Mouse (Mus musculus) MEL (cell line): ENCODE results near the gene Snd1. TPM values are rescaled to one million over a fixed set of nuclear protein-coding genes. Genes with fewer than 3 reads are reported as not detected.
A peak's percentile ranks its signal among the peaks of the same experiment; 100 is the strongest.

ENCODE experiments used
- DNase-seq: peaks from one replicate; pipeline ENCODE4 v3.0.0; 2011; ENCODE audit warnings: low read depth, low spot score
- H3K27ac ChIP-seq: 2 replicates; pipeline ENCODE4 v1.5.1; 2012; ENCODE audit warnings: low read depth, mild to moderate bottlenecking, control low read depth, low read length, moderate library complexity; ENCODE audit not compliant: control insufficient read depth
- H3K27me3 ChIP-seq, 2 experiments: fragments of 150-350 bp in 1 of 2; sonication (generic) in 1 of 2; 2 replicates each; pipeline ENCODE4 v1.6.1; 2012; ENCODE audit warnings: low read length in 2 of 2, mild to moderate bottlenecking in 2 of 2, improper control_type of control experiment in 1 of 2, moderate library complexity in 1 of 2; ENCODE audit not compliant: insufficient read depth in 2 of 2, control insufficient read depth in 1 of 2
- H3K36me3 ChIP-seq, 2 experiments: 2 replicates each; pipeline ENCODE4 v1.6.1; 2012 to 2014; ENCODE audit warnings: low read length in 2 of 2, improper control_type of control experiment in 1 of 2, inconsistent platforms in 1 of 2, mild to moderate bottlenecking in 1 of 2; ENCODE audit not compliant: insufficient read depth in 2 of 2, control insufficient read depth in 1 of 2
- H3K4me1 ChIP-seq, 2 experiments: fragments of 150-350 bp in 1 of 2; sonication (generic) in 1 of 2; 2 replicates each; pipeline ENCODE4 v1.6.1; 2012; ENCODE audit warnings: low read length in 2 of 2, improper control_type of control experiment in 1 of 2, mild to moderate bottlenecking in 1 of 2; ENCODE audit not compliant: insufficient read depth in 2 of 2, control insufficient read depth in 1 of 2
- H3K4me3 ChIP-seq, 2 experiments: fragments of 150-350 bp in 1 of 2; sonication (generic) in 1 of 2; 2 replicates each; pipeline ENCODE4 v1.5.1; 2012; ENCODE audit warnings: low read depth in 2 of 2, low read length in 2 of 2, mild to moderate bottlenecking in 2 of 2, moderate library complexity in 2 of 2, control low read depth in 1 of 2, improper control_type of control experiment in 1 of 2; ENCODE audit not compliant: control insufficient read depth in 1 of 2, insufficient read depth in 1 of 2
- H3K79me2 ChIP-seq: 2 replicates; pipeline ENCODE4 v1.6.1; 2012; ENCODE audit warnings: mild to moderate bottlenecking, low read length, moderate library complexity; ENCODE audit not compliant: control insufficient read depth, poor library complexity, insufficient read depth
- H3K9ac ChIP-seq: 2 replicates; pipeline ENCODE4 v1.6.1; 2012; ENCODE audit warnings: low read depth, mild to moderate bottlenecking, control low read depth, low read length, moderate library complexity; ENCODE audit not compliant: control insufficient read depth, poor library complexity, severe bottlenecking
- H3K9me3 ChIP-seq: fragments of 150-350 bp; sonication (generic); replicated peaks from 2 replicates; pipeline ENCODE4 v1.6.1; 2012; ENCODE audit warnings: mild to moderate bottlenecking, low read length, improper control_type of control experiment, moderate library complexity; ENCODE audit not compliant: insufficient read depth
- BHLHE40 ChIP-seq: IDR thresholded peaks from 2 replicates; pipeline ENCODE4 v1.6.1; 2012; ENCODE audit warnings: low read depth, mild to moderate bottlenecking, inconsistent platforms, low read length, improper control_type of control experiment, borderline replicate concordance
- CHD1 ChIP-seq: IDR thresholded peaks from 2 replicates; pipeline ENCODE4 v1.6.1; 2012; ENCODE audit warnings: low read depth, mild to moderate bottlenecking, inconsistent platforms, low read length, improper control_type of control experiment
- CHD2 ChIP-seq: IDR thresholded peaks from 2 replicates; pipeline ENCODE4 v1.6.1; 2011; ENCODE audit warnings: low read length, improper control_type of control experiment
- EP300 ChIP-seq, 2 experiments: IDR thresholded peaks; 2 replicates each; pipeline ENCODE4 v1.6.1; 2011; ENCODE audit warnings: improper control_type of control experiment in 2 of 2, low read length in 2 of 2, low read depth in 1 of 2, mild to moderate bottlenecking in 1 of 2
- ETS1 ChIP-seq: IDR thresholded peaks from 2 replicates; pipeline ENCODE4 v1.6.1; 2012; ENCODE audit warnings: low read depth, mild to moderate bottlenecking, inconsistent platforms, low read length, improper control_type of control experiment, moderate library complexity
- HCFC1 ChIP-seq: IDR thresholded peaks from 2 replicates; pipeline ENCODE4 v1.6.1; 2012; ENCODE audit warnings: low read depth, mild to moderate bottlenecking, inconsistent platforms, low read length, improper control_type of control experiment, moderate library complexity
- MAFK ChIP-seq: IDR thresholded peaks from 2 replicates; pipeline ENCODE4 v1.6.1; 2011; ENCODE audit warnings: low read depth, mild to moderate bottlenecking, low read length, improper control_type of control experiment, borderline replicate concordance
- MAX ChIP-seq: IDR thresholded peaks from 2 replicates; pipeline ENCODE4 v1.6.1; 2011; ENCODE audit warnings: low read length, improper control_type of control experiment
- MAZ ChIP-seq: IDR thresholded peaks from 2 replicates; pipeline ENCODE4 v1.6.1; 2012; ENCODE audit warnings: low read depth, mild to moderate bottlenecking, inconsistent platforms, low read length, improper control_type of control experiment
- MEF2A ChIP-seq: IDR thresholded peaks from 2 replicates; pipeline ENCODE4 v1.6.1; 2014; ENCODE audit warnings: low read depth, mild to moderate bottlenecking, inconsistent platforms, low read length, improper control_type of control experiment; ENCODE audit not compliant: poor library complexity, insufficient replicate concordance, severe bottlenecking; ENCODE audit errors: extremely low read depth
- NELFE ChIP-seq: IDR thresholded peaks from 2 replicates; pipeline ENCODE4 v1.6.1; 2011; ENCODE audit warnings: low read depth, low read length, improper control_type of control experiment
- NRF1 ChIP-seq: IDR thresholded peaks from 2 replicates; pipeline ENCODE4 v1.6.1; 2014; ENCODE audit warnings: low read depth, mild to moderate bottlenecking, inconsistent platforms, low read length, improper control_type of control experiment, moderate library complexity; ENCODE audit not compliant: poor library complexity, insufficient read depth, severe bottlenecking
- POLR2A ChIP-seq, 2 experiments: IDR thresholded peaks; 2 replicates each; pipeline ENCODE4 v1.6.1; 2011 to 2012; ENCODE audit warnings: low read length in 2 of 2, mild to moderate bottlenecking in 2 of 2, control low read depth in 1 of 2, improper control_type of control experiment in 1 of 2, low read depth in 1 of 2, moderate library complexity in 1 of 2; ENCODE audit not compliant: control insufficient read depth in 1 of 2, insufficient read depth in 1 of 2, poor library complexity in 1 of 2
- POLR2AphosphoS5 ChIP-seq: IDR thresholded peaks from 2 replicates; pipeline ENCODE4 v1.6.1; 2012; ENCODE audit warnings: low read depth, borderline replicate concordance, mild to moderate bottlenecking, inconsistent platforms, low read length, moderate library complexity, mixed read lengths
- RAD21 ChIP-seq: IDR thresholded peaks from 2 replicates; pipeline ENCODE4 v1.6.1; 2011; ENCODE audit warnings: mild to moderate bottlenecking, low read depth, low read length, improper control_type of control experiment
- TCF12 ChIP-seq: IDR thresholded peaks from 2 replicates; pipeline ENCODE4 v1.6.1; 2014; ENCODE audit warnings: low read depth, mild to moderate bottlenecking, inconsistent platforms, low read length, improper control_type of control experiment, moderate library complexity
- UBTF ChIP-seq: IDR thresholded peaks from 2 replicates; pipeline ENCODE4 v1.6.1; 2012; ENCODE audit warnings: low read depth, mild to moderate bottlenecking, inconsistent platforms, low read length, improper control_type of control experiment, moderate library complexity, borderline replicate concordance; ENCODE audit not compliant: insufficient read depth
- USF1 ChIP-seq: IDR thresholded peaks from 2 replicates; pipeline ENCODE4 v1.6.1; 2014; ENCODE audit warnings: low read depth, mild to moderate bottlenecking, inconsistent platforms, low read length, improper control_type of control experiment, moderate library complexity
- ZC3H11A ChIP-seq: IDR thresholded peaks from 2 replicates; pipeline ENCODE4 v1.6.1; 2012; ENCODE audit warnings: low read depth, mild to moderate bottlenecking, inconsistent platforms, low read length, improper control_type of control experiment
- ZMIZ1 ChIP-seq: IDR thresholded peaks from 2 replicates; pipeline ENCODE4 v1.6.1; 2012; ENCODE audit warnings: low read depth, mild to moderate bottlenecking, inconsistent platforms, low read length, improper control_type of control experiment, moderate library complexity
- polyA plus RNA-seq, 2 experiments: library from polyadenylated mRNA; stranded (reverse) in 1 of 2; unstranded in 1 of 2; fragments of >175 nt in 1 of 2; fragments of >200 nt in 1 of 2; gene quantifications; 2 replicates each; pipeline versions ENCODE4 v1.2.1 to v1.2.4; 2012; ENCODE audit warnings: low replicate concordance in 2 of 2, low read depth in 1 of 2; ENCODE audit not compliant: insufficient read length in 2 of 2, insufficient read depth in 1 of 2, missing spikeins in 1 of 2
- total RNA-seq: library from RNA; depleted of rRNA; stranded (reverse); fragments of 300-350 nt; gene quantifications from 2 replicates; pipeline ENCODE4 v1.2.3, GENCODE M21; 2012

Gene Snd1
- total and polyA plus RNA-seq, 3 experiments, result 192 to 280 TPM; not detected in 1

DNA sequence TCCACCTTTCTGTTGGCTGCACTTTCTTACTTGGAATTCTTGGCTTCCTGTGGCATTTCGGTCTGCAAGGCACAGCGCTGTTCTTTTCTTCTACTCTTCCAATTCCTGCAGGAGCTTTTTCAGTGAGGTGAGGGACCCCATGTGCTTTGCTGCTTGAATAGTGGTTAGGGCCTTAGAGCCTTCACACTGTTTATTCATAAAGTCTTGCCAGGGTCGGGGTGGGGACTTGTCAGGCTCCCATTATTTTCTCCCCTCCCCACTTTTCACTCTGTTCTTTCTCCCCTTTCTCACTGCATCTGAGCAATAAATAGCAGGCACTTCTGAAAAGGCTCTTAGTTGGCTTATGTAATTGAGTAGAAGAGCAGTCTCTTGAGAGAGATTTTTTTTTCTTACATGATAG, 143.4 kb downstream of the Snd1 start:
- H3K79me2 ChIP-seq, result peaks cover 4% of the 10 kb centered on the region; the same call in 1 of the 2 replicates
- no peaks in the 10 kb centered on the region for H3K27me3 ChIP-seq
- no peak for DNase-seq
- TF ChIP-seq POLR2A (IDR thresholded peaks at IDR 0.05; ENCODE audit: control insufficient read depth in 1 of 2, insufficient read depth in 1 of 2, low read depth in 1 of 2, low read length in 2 of 2, poor library complexity in 1 of 2) (no peak), POLR2AphosphoS5 (no peak), MAZ (no peak), UBTF (no peak), USF1 (no peak), ZMIZ1 (no peak), ETS1 (no peak), MEF2A (no peak), ZC3H11A (no peak), RAD21 (no peak), BHLHE40 (no peak), CHD2 (no peak), TCF12 (no peak), NELFE (no peak), HCFC1 (no peak), CHD1 (no peak), MAX (no peak), EP300 (IDR thresholded peaks at IDR 0.05; ENCODE audit: low read depth in 1 of 2, low read length in 2 of 2) (no peak), NRF1 (no peak)
- TF ChIP-seq, all 39 proteins: peak for 0
- Histone ChIP-seq H3K4me1 (peaks cover 6 to 17% of the 10 kb centered on the region in 2 experiments), H3K36me3 (peaks cover 8 to 40% of the 10 kb centered on the region in 2 experiments; a peak in 3 of 4 replicates), H3K27ac (no peak overlapping the region), H3K4me3 (no peak overlapping the region), H3K9me3 (no peaks in the 10 kb centered on the region), H3K9ac (no peak overlapping the region)

DNA sequence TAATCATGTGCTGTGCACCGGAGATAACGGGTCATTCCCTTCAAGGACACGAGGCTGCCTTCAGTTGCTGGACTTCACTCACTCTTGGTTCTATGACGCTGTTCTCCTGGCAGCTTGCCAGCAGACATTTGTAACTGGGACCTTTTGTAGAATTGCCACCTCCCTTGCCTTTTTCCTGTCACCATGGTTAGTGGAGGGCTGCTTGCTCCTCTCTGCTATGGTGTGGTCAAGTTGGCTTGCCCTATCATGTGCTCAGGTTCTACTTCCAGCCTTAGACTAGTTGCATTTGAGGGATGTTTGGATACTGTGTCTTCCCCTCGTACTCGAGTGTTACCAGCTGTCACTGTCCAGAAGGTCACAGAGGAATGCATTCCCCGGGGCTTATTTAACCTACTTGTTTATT, 143.8 kb downstream of the Snd1 start:
- no peak overlapping the region for H3K4me3 ChIP-seq
- H3K4me1 ChIP-seq, result peaks cover 6 to 20% of the 10 kb centered on the region in 2 experiments
- peaks cover 6 to 43% of the 10 kb centered on the region in 2 experiments; a peak in 3 of 4 replicates for H3K36me3 ChIP-seq
- DNase-seq, result no peak
- 0 out of 4 replicates have a peak, but pooled peaks of 1 of the 2 experiments have one; percentile 28 for TF ChIP-seq POLR2A (IDR thresholded peaks at IDR 0.05; ENCODE audit: control insufficient read depth in 1 of 2, insufficient read depth in 1 of 2, low read depth in 1 of 2, low read length in 2 of 2, poor library complexity in 1 of 2)
- TF ChIP-seq MAFK, result no peak
- no peaks in the 10 kb centered on the region for H3K27me3 ChIP-seq
- H3K9me3 ChIP-seq, result no peaks in the 10 kb centered on the region
- H3K79me2 ChIP-seq, result peaks cover 4% of the 10 kb centered on the region; the same call in 1 of the 2 replicates
- no peak overlapping the region for H3K9ac ChIP-seq
- H3K27ac ChIP-seq, result no peak overlapping the region
